Mouse (Mus musculus) heart, adult 2 months (tissue): ENCODE results near the gene Tas2r131. TPM values are rescaled to one million over a fixed set of nuclear protein-coding genes. Genes with fewer than 3 reads are reported as not detected.
"Not testable (repeated sequence)": the region's sequence is repeated elsewhere in the genome, so short reads cannot be mapped to it uniquely, and the experiment has no call there.

Experiments
- DNase-seq, 2 experiments: peaks; one replicate each; pipeline ENCODE4 v3.0.0; 2021
- H3K27ac ChIP-seq: fragments of 200-600 bp; 2 replicates; pipeline ENCODE4 v1.8.1; 2022
- H3K27me3 ChIP-seq: fragments of 200-500 bp; 2 replicates; pipeline ENCODE4 v1.6.1; 2012; ENCODE audit warnings: mild to moderate bottlenecking, low read length, inconsistent platforms, mixed read lengths; ENCODE audit not compliant: control insufficient read depth, insufficient read depth
- H3K36me3 ChIP-seq: fragments of 200-500 bp; 2 replicates; pipeline ENCODE4 v1.6.1; 2012; ENCODE audit warnings: low read length, inconsistent platforms; ENCODE audit not compliant: control insufficient read depth, insufficient read depth
- H3K4me1 ChIP-seq: fragments of 200-500 bp; 2 replicates; pipeline ENCODE4 v1.6.1; 2011; ENCODE audit warnings: low read length; ENCODE audit not compliant: control insufficient read depth, insufficient read depth
- H3K4me3 ChIP-seq: fragments of 200-600 bp; 2 replicates; pipeline ENCODE4 v1.8.1; 2022
- H3K79me2 ChIP-seq: fragments of 200-500 bp; replicated peaks from 2 replicates; pipeline ENCODE4 v1.6.1; 2012; ENCODE audit warnings: mild to moderate bottlenecking, inconsistent platforms, low read length, moderate library complexity, mixed read lengths; ENCODE audit not compliant: control insufficient read depth, insufficient read depth
- H3K9ac ChIP-seq: fragments of 200-500 bp; 2 replicates; pipeline ENCODE4 v1.6.1; 2012; ENCODE audit warnings: low read depth, mild to moderate bottlenecking, control low read depth, inconsistent platforms, low read length, mixed read lengths
- CTCF ChIP-seq: fragments of 200-600 bp; IDR thresholded peaks from 2 replicates; pipeline ENCODE4 v1.8.1; 2022; ENCODE audit warnings: antibody characterized with exemption, mild to moderate bottlenecking, moderate library complexity
- EP300 ChIP-seq: fragments of 200-500 bp; IDR thresholded peaks from 2 replicates; pipeline ENCODE4 v1.6.1; 2011; ENCODE audit warnings: low read depth, low read length, control low read depth; ENCODE audit not compliant: insufficient read depth
- POLR2A ChIP-seq: fragments of 200-500 bp; IDR thresholded peaks from 2 replicates; pipeline ENCODE4 v1.6.1; 2011; ENCODE audit warnings: mild to moderate bottlenecking, low read depth, low read length, control low read depth; ENCODE audit not compliant: insufficient read depth
- WGBS: fragments of 180-500 bp; shearing (Covaris S2); methylation state at CpG from one replicate; pipeline ENCODE4 v1.1.7; 2018; 5-methylcytosine and 5-hydroxymethylcytosine counted together
- intact Hi-C: fragments of 180-260 bp; cut with DNase I; formaldehyde crosslinking; loops from one replicate; pipeline ENCODE4 v1.15.1; 2025
- long read RNA-seq: library from polyadenylated mRNA; stranded (forward); transcript quantifications from one replicate; pipeline ENCODE4 v2.0.0, GENCODE M21; 2021
- polyA plus RNA-seq: library from polyadenylated mRNA; depleted of rRNA; stranded (reverse); fragments of >200 nt; gene quantifications from 2 replicates; pipeline ENCODE4 v1.2.3, GENCODE M21; 2012; rRNA removed
- total RNA-seq, 2 experiments: library from RNA; stranded (reverse); gene quantifications; 2 replicates each; pipeline ENCODE4 v1.2.3; 2021

The Tas2r131 gene
- total RNA-seq (not detected), polyA plus RNA-seq (not detected in 2 replicates)
- long read RNA-seq: 0 reads

DNA sequence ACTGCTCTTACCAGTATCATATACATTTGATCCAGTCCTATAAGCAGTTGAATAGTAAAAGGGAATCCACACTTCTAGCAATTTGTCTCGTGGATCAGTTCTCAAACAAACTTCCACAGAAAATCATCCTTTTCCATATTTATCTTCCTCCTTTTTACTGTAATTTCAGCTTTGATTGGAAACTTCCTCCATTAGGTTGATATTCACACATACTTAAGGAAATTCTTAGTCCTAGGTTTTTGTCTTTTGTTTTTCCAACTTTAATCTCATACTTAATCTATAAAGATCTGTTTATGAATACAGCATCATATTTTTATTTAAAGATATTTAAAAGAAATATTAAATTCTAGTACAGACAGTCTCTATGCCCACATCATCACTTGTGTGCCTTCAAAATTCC lies at the start of gene Tas2r131:
Gene Tas2r131 (minus strand): TSS at position 101 of the 400 bp plus-strand sequence.
- Histone ChIP-seq H3K4me1 (no peaks in the 10 kb centered on the region), H3K27ac (no peak within 1 kb of the TSS), H3K36me3 (no peaks in the 10 kb centered on the region), H3K4me3 (no peak within 1 kb of the TSS), H3K27me3 (no peaks in the 10 kb centered on the region), H3K9ac (no peak within 1 kb of the TSS), H3K79me2 (no peaks in the 10 kb centered on the region)
- 38% methylated on average over 1 of the region's 1 CpGs for WGBS
- no peak for TF ChIP-seq EP300
- no peak for TF ChIP-seq CTCF
- TF ChIP-seq POLR2A: no peak
- no peak for DNase-seq
- intact Hi-C loops: no loop called here

DNA sequence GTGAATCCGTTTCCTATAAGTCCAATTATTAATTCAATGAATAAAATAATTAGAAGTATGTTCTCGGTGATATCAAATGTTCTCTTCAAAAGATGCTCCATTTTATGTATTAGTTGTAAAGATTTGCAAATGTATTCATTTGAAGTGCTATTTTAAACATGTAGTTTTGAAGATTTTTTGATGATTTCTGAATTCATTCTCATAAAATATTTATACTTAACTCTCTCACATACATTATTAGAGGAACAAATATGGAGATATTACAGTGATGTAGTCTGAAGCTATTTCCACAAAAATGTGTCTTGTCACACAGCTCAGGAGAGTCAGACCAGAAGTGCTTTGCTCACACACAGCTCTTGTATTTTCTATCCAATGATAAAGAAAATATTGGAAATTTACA lies 23.1 kb upstream of the Tas2r131 start, which contains the start of gene Tas2r109:
Gene Tas2r109 (minus strand): TSS at position 101 of the 400 bp plus-strand sequence.
- 58% methylated on average over 2 of the region's 2 CpGs for WGBS
- Histone ChIP-seq H3K36me3 (no peaks in the 10 kb centered on the region), H3K27me3 (no peaks in the 10 kb centered on the region), H3K4me3 (no peak within 1 kb of the TSS), H3K79me2 (no peaks in the 10 kb centered on the region), H3K27ac (no peak within 1 kb of the TSS), H3K4me1 (no peaks in the 10 kb centered on the region), H3K9ac (no peak within 1 kb of the TSS)
- DNase-seq: no peak
- intact Hi-C loops: no loop called here
- TF ChIP-seq EP300: no peak
- TF ChIP-seq CTCF: no peak
- TF ChIP-seq POLR2A: no peak

DNA sequence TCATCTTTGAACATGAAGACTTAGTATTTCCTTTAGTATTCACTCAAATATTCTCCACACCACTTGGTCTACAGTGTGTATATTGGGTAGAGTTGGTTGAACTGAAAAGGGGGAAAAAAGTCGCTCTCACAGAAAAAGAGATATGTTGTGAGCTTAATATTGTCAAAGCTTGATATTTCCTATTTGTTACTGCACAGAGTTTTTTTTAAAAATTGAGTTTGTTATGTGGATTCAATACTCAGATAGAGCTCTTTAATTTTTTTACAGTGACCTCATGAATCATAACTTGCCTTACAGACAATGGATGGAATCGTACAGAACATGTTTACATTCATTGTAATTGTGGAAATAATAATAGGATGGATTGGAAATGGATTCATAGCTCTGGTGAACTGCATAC lies 6.9 kb downstream of the Tas2r131 start, which contains the start of gene Tas2r129:
Gene Tas2r129 (plus strand): TSS at position 301 of the 400 bp plus-strand sequence.
- intact Hi-C loops: no loop called here
- Histone ChIP-seq H3K4me3 (no peak within 1 kb of the TSS), H3K4me1 (no peaks in the 10 kb centered on the region), H3K36me3 (no peaks in the 10 kb centered on the region), H3K27me3 (no peaks in the 10 kb centered on the region), H3K79me2 (no peaks in the 10 kb centered on the region), H3K9ac (no peak within 1 kb of the TSS), H3K27ac (no peak within 1 kb of the TSS)
- TF ChIP-seq POLR2A (no peak), EP300 (no peak), CTCF (no peak)
- no peak for DNase-seq
- WGBS: 64% methylated on average over 2 of the region's 2 CpGs

DNA sequence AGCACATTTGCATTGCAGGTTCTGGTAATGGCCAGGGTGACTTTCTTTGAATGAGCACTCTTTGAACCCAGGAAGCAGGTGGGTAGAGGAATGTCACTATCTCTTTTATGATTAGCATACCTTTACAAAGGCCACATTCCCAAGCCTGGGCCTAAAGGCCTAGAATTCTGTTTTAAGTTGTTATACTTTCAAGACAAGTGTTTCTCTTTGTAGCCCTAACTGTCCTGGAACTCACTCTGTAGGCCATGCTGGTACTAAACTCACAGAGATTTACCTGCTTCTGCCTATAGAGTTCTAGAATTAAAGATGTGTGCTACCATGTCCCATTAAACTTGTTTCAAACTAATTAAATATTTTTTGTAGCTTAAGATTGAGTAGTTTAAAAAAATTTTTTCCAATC lies 16.3 kb downstream of the Tas2r131 start:
- H3K36me3 ChIP-seq, H3K4me1 ChIP-seq, H3K4me3 ChIP-seq, H3K27ac ChIP-seq, H3K27me3 ChIP-seq, DNase-seq, H3K9ac ChIP-seq, intact Hi-C loops, H3K79me2 ChIP-seq: not testable (repeated sequence)

DNA sequence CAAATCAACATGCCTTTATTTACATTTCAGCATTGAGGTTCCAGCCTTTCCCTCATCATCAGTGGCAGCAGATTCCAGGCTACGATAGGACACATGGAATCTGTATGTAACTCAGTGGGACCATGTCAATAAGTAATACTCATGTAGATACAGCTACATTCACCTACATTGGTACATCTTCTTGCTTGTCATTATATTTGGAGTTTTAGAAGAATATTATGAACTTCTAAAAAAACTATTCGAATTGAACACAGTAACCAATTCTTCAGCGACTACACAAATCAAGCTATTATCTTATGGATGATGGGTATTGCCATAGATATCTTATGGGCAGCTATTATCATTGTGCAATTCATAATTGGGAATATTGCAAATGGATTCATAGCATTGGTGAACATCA lies 48.4 kb downstream of the Tas2r131 start, which contains the start of gene Tas2r125:
Gene Tas2r125 (plus strand): TSS at position 301 of the 400 bp plus-strand sequence.
- Histone ChIP-seq H3K4me1 (no peaks in the 10 kb centered on the region), H3K27me3 (no peaks in the 10 kb centered on the region), H3K36me3 (no peaks in the 10 kb centered on the region), H3K79me2 (no peaks in the 10 kb centered on the region), H3K9ac (no peak within 1 kb of the TSS), H3K27ac (no peak within 1 kb of the TSS), H3K4me3 (no peak within 1 kb of the TSS)
- TF ChIP-seq EP300 (no peak), POLR2A (no peak), CTCF (no peak)
- intact Hi-C loops: no loop called here
- DNase-seq: no peak
- WGBS: 74% methylated on average over 3 of the region's 3 CpGs

Other genes starting within 250 kb of the Tas2r131 start
- not detected for gene Tas2r122, start 246.0 kb downstream of the Tas2r131 start, total RNA-seq
- not detected in 2 replicates for gene Tas2r122, start 246.0 kb downstream of the Tas2r131 start, polyA plus RNA-seq
- gene Tas2r115, start 219.9 kb downstream of the Tas2r131 start, total RNA-seq: not detected
- gene Tas2r115, start 219.9 kb downstream of the Tas2r131 start, polyA plus RNA-seq: not detected in 2 replicates
- gene Tas2r124, start 203.2 kb downstream of the Tas2r131 start, total RNA-seq: not detected
- not detected in 2 replicates for gene Tas2r124, start 203.2 kb downstream of the Tas2r131 start, polyA plus RNA-seq
- gene Tas2r102, start 195.8 kb downstream of the Tas2r131 start, total RNA-seq: not detected
- not detected in 2 replicates for gene Tas2r102, start 195.8 kb downstream of the Tas2r131 start, polyA plus RNA-seq
- not detected for gene Tas2r136, start 179.8 kb downstream of the Tas2r131 start, total RNA-seq
- not detected in 2 replicates for gene Tas2r136, start 179.8 kb downstream of the Tas2r131 start, polyA plus RNA-seq
- gene Tas2r117, start 155.1 kb downstream of the Tas2r131 start, total RNA-seq: not detected
- not detected in 2 replicates for gene Tas2r117, start 155.1 kb downstream of the Tas2r131 start, polyA plus RNA-seq
- gene Tas2r123, start 110.8 kb downstream of the Tas2r131 start, total RNA-seq: not detected
- not detected in 2 replicates for gene Tas2r123, start 110.8 kb downstream of the Tas2r131 start, polyA plus RNA-seq
- gene Tas2r116, start 102.5 kb downstream of the Tas2r131 start, total RNA-seq: not detected
- gene Tas2r116, start 102.5 kb downstream of the Tas2r131 start, polyA plus RNA-seq: not detected in 2 replicates
- not detected for gene Tas2r110, start 89.9 kb downstream of the Tas2r131 start, total RNA-seq
- gene Tas2r110, start 89.9 kb downstream of the Tas2r131 start, polyA plus RNA-seq: not detected in 2 replicates
- not detected for gene Tas2r113, start 64.9 kb downstream of the Tas2r131 start, total RNA-seq
- gene Tas2r113, start 64.9 kb downstream of the Tas2r131 start, polyA plus RNA-seq: not detected in 2 replicates
- gene Tas2r125, start 48.3 kb downstream of the Tas2r131 start, total RNA-seq: not detected
- gene Tas2r125, start 48.3 kb downstream of the Tas2r131 start, polyA plus RNA-seq: not detected in 2 replicates
- not detected for gene Tas2r129, start 6.8 kb downstream of the Tas2r131 start, total RNA-seq
- not detected in 2 replicates for gene Tas2r129, start 6.8 kb downstream of the Tas2r131 start, polyA plus RNA-seq
- gene Tas2r109, start 23.0 kb upstream of the Tas2r131 start, total RNA-seq: not detected
- not detected in 2 replicates for gene Tas2r109, start 23.0 kb upstream of the Tas2r131 start, polyA plus RNA-seq
- gene Tas2r103, start 79.2 kb upstream of the Tas2r131 start, total RNA-seq: not detected
- not detected in 2 replicates for gene Tas2r103, start 79.2 kb upstream of the Tas2r131 start, polyA plus RNA-seq
- gene Tas2r140, start 97.9 kb upstream of the Tas2r131 start, total RNA-seq: not detected
- not detected in 2 replicates for gene Tas2r140, start 97.9 kb upstream of the Tas2r131 start, polyA plus RNA-seq
- 10 to 100 TPM; 59.1 to 66.0 TPM for gene Smim10l1, start 147.0 kb upstream of the Tas2r131 start, total RNA-seq
- gene Smim10l1, start 147.0 kb upstream of the Tas2r131 start, polyA plus RNA-seq: 37.3 and 53.6 TPM in 2 replicates